Mouse (Mus musculus): ENCODE measurements around the gene Cdpf1. TPM values are rescaled to one million over a fixed set of nuclear protein-coding genes. Genes with fewer than 3 reads are reported as not detected.
A peak's percentile ranks its signal among the peaks of the same experiment; 100 is the strongest.

Gene Cdpf1
- polyA plus RNA-seq, 1 experiment from 2014 or later: 48.6 TPM

DNA sequence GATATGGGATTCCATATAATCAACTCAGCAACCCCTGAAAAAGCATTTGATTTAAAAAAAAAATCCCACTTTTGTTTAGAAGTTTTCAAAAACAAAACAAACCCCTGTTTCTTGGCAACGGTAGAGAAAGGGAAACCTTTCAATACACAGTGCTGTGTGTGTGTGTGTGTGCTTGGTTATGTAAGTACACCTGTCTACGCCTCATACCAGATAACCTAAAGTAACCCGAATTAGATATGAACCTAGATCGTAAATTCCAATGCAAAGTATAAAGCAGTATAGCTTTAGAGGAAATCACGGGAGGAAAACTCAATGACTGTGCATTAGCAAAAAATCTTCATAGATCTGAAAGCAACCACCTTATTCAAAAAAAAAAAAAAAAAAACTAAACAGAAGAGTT is 44.8 kb downstream of the Cdpf1 start:
- no peak for TF ChIP-seq CTCF (IDR thresholded peaks at IDR 0.05; ENCODE audit: low read depth)
- no peaks in the 10 kb centered on the region for H3K36me3 ChIP-seq (ENCODE audit: control insufficient read depth, insufficient read depth)
- H3K4me1 ChIP-seq (replicated peaks; ENCODE audit: control insufficient read depth, insufficient read depth, low read length): peaks cover 6% of the 10 kb centered on the region; the same call in 1 of the 2 replicates
- 45% methylated on average over 5 of the region's 5 CpGs for WGBS
- H3K27ac ChIP-seq (ENCODE audit: low read depth, low read length): no peak overlapping the region
- H3K9me3 ChIP-seq (ENCODE audit: control insufficient read depth): no peaks in the 10 kb centered on the region
- no peak overlapping the region for H3K4me2 ChIP-seq (replicated peaks; ENCODE audit: low read depth)
- H3K4me3 ChIP-seq (ENCODE audit: low read depth, low read length): no peak overlapping the region
- peak; percentile 50 for ATAC-seq
- H3K9ac ChIP-seq (ENCODE audit: low read depth, low read length): no peak overlapping the region
- H3K27me3 ChIP-seq (replicated peaks; ENCODE audit: control insufficient read depth, insufficient read depth, low read length): no peaks in the 10 kb centered on the region

DNA sequence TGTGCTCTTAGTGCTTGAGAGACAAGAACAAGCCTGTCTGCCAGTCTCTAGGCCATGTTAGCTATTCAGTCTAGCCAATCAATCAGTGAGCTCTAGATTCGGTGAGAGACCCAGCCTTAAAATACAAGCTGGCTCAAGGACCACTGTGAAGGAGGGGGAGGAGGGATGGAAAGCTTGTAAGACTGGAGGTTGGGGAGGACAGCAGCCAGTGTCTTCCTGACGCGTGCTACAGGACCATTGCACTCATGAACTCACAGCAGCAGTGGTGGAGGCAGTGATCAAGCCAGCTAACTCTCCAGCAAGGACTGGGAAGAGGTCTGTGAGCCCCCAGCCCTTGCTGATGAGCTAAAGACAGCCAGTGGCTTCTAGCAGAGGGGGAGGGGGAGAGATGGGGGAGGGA is 46.5 kb downstream of the Cdpf1 start:
- Histone ChIP-seq H3K9ac (ENCODE audit: low read depth, low read length) (no peak overlapping the region), H3K36me3 (ENCODE audit: control insufficient read depth, insufficient read depth) (no peaks in the 10 kb centered on the region), H3K27ac (ENCODE audit: low read depth, low read length) (no peak overlapping the region), H3K4me2 (replicated peaks; ENCODE audit: low read depth) (no peak overlapping the region), H3K4me3 (ENCODE audit: low read depth, low read length) (no peak overlapping the region), H3K27me3 (replicated peaks; ENCODE audit: control insufficient read depth, insufficient read depth, low read length) (no peaks in the 10 kb centered on the region), H3K9me3 (ENCODE audit: control insufficient read depth) (no peaks in the 10 kb centered on the region), H3K4me1 (replicated peaks; ENCODE audit: control insufficient read depth, insufficient read depth, low read length) (peaks cover 3% of the 10 kb centered on the region; the same call in 1 of the 2 replicates)
- WGBS: 69% methylated on average over 3 of the region's 3 CpGs
- no peak for TF ChIP-seq CTCF (IDR thresholded peaks at IDR 0.05; ENCODE audit: low read depth)
- no peak for ATAC-seq

DNA sequence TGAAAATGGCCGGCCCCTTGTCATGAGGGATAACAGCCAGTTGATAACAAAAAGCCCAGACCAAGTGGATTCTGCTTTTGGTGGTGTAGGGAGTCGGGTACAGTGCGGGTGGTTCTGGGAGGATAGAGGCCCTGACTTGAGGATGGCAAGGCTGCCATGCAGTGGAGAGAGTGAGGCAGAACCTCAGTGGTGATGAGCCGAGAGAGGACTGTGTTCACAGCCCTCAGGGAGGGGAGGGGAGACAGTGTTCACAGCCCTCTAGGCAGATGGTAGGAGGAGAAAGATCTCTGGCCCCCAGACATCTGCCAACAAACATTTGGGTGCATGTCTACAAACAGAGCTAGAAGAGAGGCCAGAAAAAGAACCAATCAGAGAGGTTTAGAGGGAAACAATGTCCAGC is 48.7 kb downstream of the Cdpf1 start:
- Histone ChIP-seq H3K9me3 (ENCODE audit: control insufficient read depth) (no peaks in the 10 kb centered on the region), H3K4me1 (replicated peaks; ENCODE audit: control insufficient read depth, insufficient read depth, low read length) (no peaks in the 10 kb centered on the region), H3K4me2 (replicated peaks; ENCODE audit: low read depth) (no peak overlapping the region), H3K36me3 (ENCODE audit: control insufficient read depth, insufficient read depth) (0 out of 2 replicates have a peak, but pooled peaks cover 2% of the 10 kb centered on the region), H3K27ac (ENCODE audit: low read depth, low read length) (no peak overlapping the region), H3K4me3 (ENCODE audit: low read depth, low read length) (no peak overlapping the region), H3K27me3 (replicated peaks; ENCODE audit: control insufficient read depth, insufficient read depth, low read length) (no peaks in the 10 kb centered on the region), H3K9ac (ENCODE audit: low read depth, low read length) (no peak overlapping the region)
- ATAC-seq: no peak
- WGBS: 84% methylated on average over 4 of the region's 4 CpGs
- TF ChIP-seq CTCF (IDR thresholded peaks at IDR 0.05; ENCODE audit: low read depth): no peak

DNA sequence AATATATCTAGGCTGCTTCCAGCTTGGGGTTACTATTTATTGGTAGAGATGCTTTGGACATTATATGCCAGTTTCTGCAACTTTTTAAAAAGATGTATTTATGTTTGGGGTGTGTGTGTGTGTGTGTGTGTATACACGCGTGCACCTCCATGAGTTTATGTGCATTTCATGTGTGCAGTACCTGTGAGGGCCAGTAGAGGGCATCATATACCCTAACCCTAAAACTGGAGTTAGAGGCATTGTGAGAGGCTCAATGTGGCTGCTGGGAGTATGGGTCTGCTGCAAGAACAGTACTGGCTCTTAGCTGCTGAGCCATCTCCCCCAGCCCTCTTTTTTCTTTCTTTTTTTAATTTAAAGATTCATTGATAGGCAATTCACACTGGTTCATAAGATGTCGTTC is 53.7 kb downstream of the Cdpf1 start:
- Histone ChIP-seq H3K27ac (ENCODE audit: low read depth, low read length) (no peak overlapping the region), H3K27me3 (replicated peaks; ENCODE audit: control insufficient read depth, insufficient read depth, low read length) (no peaks in the 10 kb centered on the region), H3K4me2 (replicated peaks; ENCODE audit: low read depth) (no peak overlapping the region), H3K4me1 (replicated peaks; ENCODE audit: control insufficient read depth, insufficient read depth, low read length) (0 out of 2 replicates have a peak, but pooled peaks cover 6% of the 10 kb centered on the region), H3K36me3 (ENCODE audit: control insufficient read depth, insufficient read depth) (0 out of 2 replicates have a peak, but pooled peaks cover 7% of the 10 kb centered on the region), H3K4me3 (ENCODE audit: low read depth, low read length) (no peak overlapping the region), H3K9me3 (ENCODE audit: control insufficient read depth) (no peaks in the 10 kb centered on the region), H3K9ac (ENCODE audit: low read depth, low read length) (no peak overlapping the region)
- peak; percentile 55 for TF ChIP-seq CTCF (IDR thresholded peaks at IDR 0.05; ENCODE audit: low read depth)
- WGBS: 97% methylated on average over 3 of the region's 3 CpGs
- no peak for ATAC-seq

Other genes with a start within 250 kb of the Cdpf1 start
- gene Wnt7b, start 229.2 kb downstream of the Cdpf1 start, polyA plus RNA-seq (2015; fragmentation: Nextera tagmentation; extraction: Ambion mirVana): 0.14 and 0.27 TPM in 2 replicates
- 14.3 and 21.0 TPM in 2 replicates for gene Ppara, start 76.7 kb downstream of the Cdpf1 start, polyA plus RNA-seq (2015; fragmentation: Nextera tagmentation; extraction: Ambion mirVana)
- 0.07 and 0.12 TPM in 2 replicates for gene Pkdrej, start 10.0 kb upstream of the Cdpf1 start, polyA plus RNA-seq (2015; fragmentation: Nextera tagmentation; extraction: Ambion mirVana)
- 8.6 and 10.4 TPM in 2 replicates for gene Ttc38, start 20.6 kb upstream of the Cdpf1 start, polyA plus RNA-seq (2015; fragmentation: Nextera tagmentation; extraction: Ambion mirVana)
- 4.2 and 4.6 TPM in 2 replicates for gene Gtse1, start 48.0 kb upstream of the Cdpf1 start, polyA plus RNA-seq (2015; fragmentation: Nextera tagmentation; extraction: Ambion mirVana)
- 13.6 and 14.4 TPM in 2 replicates for gene Trmu, start 67.6 kb upstream of the Cdpf1 start, polyA plus RNA-seq (2015; fragmentation: Nextera tagmentation; extraction: Ambion mirVana)
- gene Celsr1, start 222.1 kb upstream of the Cdpf1 start, polyA plus RNA-seq (2015; fragmentation: Nextera tagmentation; extraction: Ambion mirVana): 0.33 and 0.39 TPM in 2 replicates
- 5.6 and 6.4 TPM in 2 replicates for gene Gramd4, start 246.0 kb upstream of the Cdpf1 start, polyA plus RNA-seq (2015; fragmentation: Nextera tagmentation; extraction: Ambion mirVana)

Data from intestine, postnatal 0 days (tissue).